Mouse (Mus musculus): ENCODE measurements around the gene Smarca1.

GRCm38 (mm10) chrX:47913543-47913938 is 20.8 kb upstream of the Smarca1 start:
- TF ChIP-seq CTCF (IDR thresholded peaks at IDR 0.05; ENCODE audit: low read depth) (no peak), EP300 (optimal IDR thresholded peaks at IDR 0.05) (no peak)
